Mouse (Mus musculus) spleen, embryonic (tissue): Measurements from ENCODE around the gene Stim1.
"Not testable (repeated sequence)": the region's sequence is repeated elsewhere in the genome, so short reads cannot be mapped to it uniquely, and the experiment has no call there.

Source experiments
- CTCF ChIA-PET: fragments of 350-600 bp; sonication (Branson Sonifier 250); formaldehyde crosslinking; loops from one replicate; lab custom pipeline; 2022; lab: Charles Lee

The Stim1 gene

DNA sequence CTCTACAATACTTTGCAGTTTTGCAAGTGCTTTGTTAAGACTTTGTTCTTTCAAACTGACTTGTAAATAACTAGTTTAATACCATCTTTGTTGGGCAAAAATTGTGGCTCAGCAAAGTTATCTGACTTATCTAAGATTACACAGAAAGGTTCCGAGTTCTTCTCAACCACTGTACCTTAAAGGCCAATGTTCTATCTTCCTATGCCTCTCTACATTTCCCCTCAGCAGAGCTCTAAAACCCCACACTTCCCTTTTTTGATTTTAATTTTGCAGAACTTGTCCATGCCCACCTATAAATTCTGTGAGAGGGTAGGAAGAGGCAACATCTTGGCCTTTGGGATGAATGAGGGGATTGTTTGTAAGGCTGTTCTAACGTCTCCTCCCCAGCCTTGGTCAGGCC, 166.7 kb downstream of the Stim1 start:
- CTCF ChIA-PET, result no interaction called here

- CTCF ChIA-PET, result interaction anchor here (0.5 to 0.6 kb wide), 2 partner anchors 151 to 296 kb away, joined by 3 to 4 read pairs; no protein-coding TSS in a partner anchor
Observed at GRCm38 (mm10) chr7:102440822-102441656, 173.4 kb downstream of the Stim1 start.

DNA sequence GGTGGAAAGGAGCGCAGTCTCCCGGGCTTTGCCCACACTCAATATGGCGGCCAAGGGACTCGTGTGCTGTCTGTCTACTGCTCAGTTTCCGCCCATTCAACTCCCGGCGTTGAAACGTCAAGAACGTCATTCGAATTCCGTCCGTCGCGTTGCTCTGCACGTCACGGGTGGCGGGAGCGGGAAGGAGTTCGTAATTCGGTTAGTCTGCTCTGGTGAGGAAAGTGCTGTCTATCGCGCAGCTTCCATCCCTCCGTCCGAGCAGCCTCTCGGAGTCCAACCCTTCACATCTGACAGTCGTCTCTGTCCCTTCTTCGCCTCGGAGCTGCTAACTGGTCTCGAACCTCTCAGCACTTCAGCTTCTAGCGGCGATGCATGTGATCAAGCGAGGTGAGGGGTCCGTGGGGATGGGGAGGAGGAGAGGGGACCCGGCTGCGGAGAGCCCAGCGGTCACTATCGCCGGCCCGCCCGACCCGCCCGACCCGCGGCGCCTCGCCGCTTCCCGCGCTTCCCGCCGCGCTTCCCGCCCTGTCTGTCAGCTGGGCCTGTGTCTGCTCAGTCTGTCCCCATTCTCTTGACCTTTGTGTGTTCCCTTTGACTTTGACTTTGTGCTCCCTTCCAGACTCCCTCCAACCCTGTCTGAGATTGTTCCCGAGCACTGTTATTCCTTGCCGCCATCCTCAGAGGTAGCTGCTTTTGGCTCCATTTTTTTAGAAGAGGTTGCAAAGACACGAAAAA, 174.2 kb downstream of the Stim1 start, which contains the start of gene Rrm1:
Rrm1 (plus strand) TSS at position 39 of the 735 bp plus-strand sequence.
- CTCF ChIA-PET, result interaction anchor here (0.5 to 0.6 kb wide), 4 partner anchors 16 to 297 kb away, joined by 3 to 5 read pairs (median 4); no protein-coding TSS in a partner anchor

DNA sequence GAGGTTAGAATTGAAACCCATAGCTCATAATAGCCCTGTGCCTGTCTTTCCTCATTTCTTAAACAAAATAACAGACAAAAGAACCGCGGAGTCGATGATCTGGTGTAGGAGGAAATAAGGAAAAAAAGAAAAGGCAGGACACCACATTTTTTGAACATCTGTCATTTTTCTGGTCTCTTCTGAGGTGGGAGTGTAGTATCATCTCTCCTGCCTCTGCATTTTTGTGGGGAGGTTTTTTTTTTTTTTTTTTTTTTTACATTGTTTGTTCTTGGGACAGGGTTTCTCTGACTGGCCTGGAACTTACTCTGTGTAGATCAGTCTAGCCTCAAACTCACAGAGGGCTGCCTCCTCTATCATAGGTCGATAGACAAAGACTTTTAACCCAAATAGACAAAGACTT, 174.8 kb downstream of the Stim1 start:
- CTCF ChIA-PET, result interaction anchor here (0.5 kb wide), 1 partner anchor 16 kb away, joined by 5 read pairs; no protein-coding TSS in a partner anchor

DNA sequence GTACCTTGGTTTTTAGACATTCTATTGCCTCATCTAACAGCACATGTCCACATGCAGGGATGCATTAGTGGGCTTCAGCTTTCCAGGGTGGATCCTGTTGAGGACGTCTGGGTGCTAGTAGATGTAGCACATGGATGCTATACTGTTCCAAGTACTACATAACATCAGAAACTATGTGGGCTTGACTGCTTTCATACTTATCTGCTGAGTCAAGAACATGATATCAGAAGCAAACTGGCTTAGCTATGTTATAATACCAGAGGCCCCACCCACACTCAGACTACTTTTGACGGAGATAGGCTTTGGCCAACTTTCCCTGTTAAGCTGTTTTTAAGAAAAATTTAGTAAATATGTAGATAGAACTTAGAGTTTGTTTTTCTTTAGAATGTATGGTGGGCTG, 176.7 kb downstream of the Stim1 start:
- CTCF ChIA-PET, result no interaction called here

- CTCF ChIA-PET, result no interaction called here
Observed at GRCm38 (mm10) chr7:102446438-102446837, 178.8 kb downstream of the Stim1 start.

DNA sequence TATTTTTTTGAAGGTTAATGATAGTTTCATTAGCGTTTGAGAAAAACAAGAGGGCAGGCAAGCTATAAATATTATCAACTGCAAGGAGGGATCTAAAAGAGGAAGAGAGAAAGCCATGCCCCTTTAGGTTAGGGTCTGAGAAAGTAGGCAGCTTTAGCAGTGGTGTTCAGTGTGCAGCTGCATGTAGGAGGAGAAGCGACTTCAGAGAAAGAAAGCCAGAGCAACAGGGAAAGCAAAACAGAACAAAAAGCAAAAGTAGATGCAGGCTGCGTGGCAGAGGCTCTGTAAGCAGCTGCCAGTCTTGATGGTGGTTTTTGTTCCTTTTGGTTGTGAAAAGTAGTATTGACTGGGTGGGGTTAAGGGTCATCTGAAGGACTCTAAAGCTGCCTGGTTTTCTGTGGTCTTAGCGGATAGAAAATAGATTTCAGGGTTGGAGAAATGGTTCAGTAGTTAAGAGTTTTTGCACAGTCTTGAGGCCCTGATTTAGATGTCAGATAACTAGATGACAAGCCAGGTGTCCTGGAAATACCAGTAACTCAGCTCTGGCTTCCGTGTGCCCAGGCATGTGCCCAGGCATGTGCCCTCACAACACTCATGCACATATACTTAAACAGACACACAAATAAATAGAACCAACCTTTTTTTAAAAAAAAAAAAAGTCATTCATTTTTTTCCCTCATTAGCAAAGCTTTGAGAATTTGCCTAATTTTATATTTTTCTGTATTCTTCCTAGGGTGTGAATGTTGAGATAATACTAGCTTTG, 191.2 kb downstream of the Stim1 start:
- CTCF ChIA-PET, result interaction anchor here (0.6 to 0.7 kb wide), 5 partner anchors 17 to 349 kb away, joined by 3 to 6 read pairs (median 3); no protein-coding TSS in a partner anchor

GRCm38 (mm10) chr7:102467566-102467965, 200.0 kb downstream of the Stim1 start:
- CTCF ChIA-PET, result no interaction called here

GRCm38 (mm10) chr7:102472675-102473074, 205.1 kb downstream of the Stim1 start:
- CTCF ChIA-PET, result no interaction called here

DNA sequence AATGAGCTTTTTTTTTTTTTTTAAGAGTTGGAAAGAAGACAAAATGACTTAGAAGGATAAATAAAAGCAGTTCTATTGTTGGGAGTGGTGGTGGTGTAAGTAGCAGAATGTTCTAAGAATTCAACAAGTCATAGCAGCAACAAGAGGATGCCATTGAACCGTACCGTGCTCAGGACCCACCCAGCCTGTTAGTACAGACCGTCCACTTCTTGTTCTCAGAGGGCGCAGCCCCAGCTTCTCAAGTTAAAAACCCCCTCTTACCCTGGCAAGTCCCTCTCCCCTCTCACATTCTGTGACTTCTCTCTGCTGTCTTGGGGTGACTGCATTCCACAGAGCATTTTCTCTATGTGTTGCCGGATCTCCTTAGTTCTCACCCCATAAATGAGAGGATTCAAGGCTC, 209.0 kb downstream of the Stim1 start:
- CTCF ChIA-PET, result no interaction called here

DNA sequence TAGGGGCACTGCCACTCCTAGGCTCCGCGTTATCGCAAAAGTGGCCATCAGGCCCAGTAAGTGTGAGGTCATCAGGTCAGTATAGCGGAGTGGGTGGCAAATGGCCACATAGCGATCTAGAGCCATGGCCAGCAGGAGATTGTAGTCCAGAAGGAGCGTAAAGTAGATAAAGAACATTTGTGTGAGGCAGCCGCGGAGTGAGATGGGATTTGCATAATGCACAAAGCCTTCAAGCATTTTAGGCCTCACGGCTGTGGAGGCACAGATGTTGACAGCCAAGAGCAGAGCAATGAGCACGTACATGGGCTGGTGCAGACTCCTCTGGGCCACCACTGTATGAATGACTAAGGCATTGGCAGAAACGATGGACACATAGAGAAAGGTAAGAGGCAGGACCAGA, 209.8 kb downstream of the Stim1 start:
- CTCF ChIA-PET, result no interaction called here

DNA sequence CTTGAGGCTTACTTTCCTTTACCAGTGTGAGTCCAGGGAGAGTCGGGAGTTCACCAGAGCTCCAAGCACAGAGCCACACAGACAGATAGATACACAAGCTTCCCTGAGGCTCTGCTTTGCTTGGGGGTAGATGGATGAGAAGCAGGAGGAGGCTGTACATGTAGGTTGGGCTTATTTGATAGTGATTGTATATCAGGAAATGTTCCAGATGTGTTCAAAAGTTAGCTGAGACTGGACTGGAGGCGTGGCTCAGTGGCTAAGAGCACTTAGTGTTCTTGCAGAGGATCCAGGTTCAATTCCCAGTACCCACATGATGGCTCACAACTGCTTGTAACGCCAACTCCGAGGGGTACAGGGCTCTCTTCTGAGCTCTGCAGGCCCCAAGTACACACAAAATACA, 210.8 kb downstream of the Stim1 start:
- CTCF ChIA-PET, result no interaction called here

- CTCF ChIA-PET, result no interaction called here
Observed at GRCm38 (mm10) chr7:102478926-102479325, 211.3 kb downstream of the Stim1 start.

DNA sequence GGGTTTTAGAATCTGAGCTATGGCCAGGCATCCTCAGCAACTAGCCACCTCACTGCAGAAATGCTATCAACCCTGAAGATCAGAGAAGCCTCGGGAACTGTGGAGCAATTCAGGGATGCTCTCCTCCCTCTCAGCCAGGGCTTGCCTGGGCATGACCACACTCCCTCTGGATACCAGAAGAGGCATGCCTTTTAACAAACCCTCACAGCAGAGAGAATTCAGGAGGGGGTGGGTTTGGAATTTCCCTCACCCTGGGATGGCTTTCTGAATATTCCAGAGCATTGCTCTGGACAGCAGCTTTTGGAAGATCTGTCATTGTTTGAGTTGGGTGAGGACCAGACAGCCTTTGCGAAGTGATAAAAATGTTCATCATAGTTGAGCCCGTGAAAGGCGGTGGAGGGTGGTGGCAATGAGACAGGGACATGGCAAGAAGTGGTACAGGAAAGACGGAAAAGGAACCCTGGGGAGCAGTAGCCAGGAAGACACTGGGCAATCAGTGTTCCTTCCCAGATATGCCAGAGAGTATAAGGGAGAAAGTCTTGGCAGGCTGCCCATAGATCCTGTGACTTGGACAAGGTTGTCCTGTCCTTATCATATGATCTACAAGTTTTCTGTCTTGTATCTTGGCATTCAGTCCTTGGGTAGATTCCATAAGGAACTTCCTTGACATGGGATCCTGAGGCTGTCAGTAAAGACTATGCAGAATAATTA, 211.9 kb downstream of the Stim1 start:
- CTCF ChIA-PET, result no interaction called here

- CTCF ChIA-PET, result no interaction called here
Observed at GRCm38 (mm10) chr7:102480821-102481220, 213.2 kb downstream of the Stim1 start.

GRCm38 (mm10) chr7:102481579-102481978, 214.0 kb downstream of the Stim1 start, which contains the start of gene Olfr543:
Gene Olfr543, minus strand, starts transcription at chr7:102481679.
- CTCF ChIA-PET, result no interaction called here

- CTCF ChIA-PET, result no interaction called here
Observed at GRCm38 (mm10) chr7:102483665-102484064, 216.1 kb downstream of the Stim1 start.

DNA sequence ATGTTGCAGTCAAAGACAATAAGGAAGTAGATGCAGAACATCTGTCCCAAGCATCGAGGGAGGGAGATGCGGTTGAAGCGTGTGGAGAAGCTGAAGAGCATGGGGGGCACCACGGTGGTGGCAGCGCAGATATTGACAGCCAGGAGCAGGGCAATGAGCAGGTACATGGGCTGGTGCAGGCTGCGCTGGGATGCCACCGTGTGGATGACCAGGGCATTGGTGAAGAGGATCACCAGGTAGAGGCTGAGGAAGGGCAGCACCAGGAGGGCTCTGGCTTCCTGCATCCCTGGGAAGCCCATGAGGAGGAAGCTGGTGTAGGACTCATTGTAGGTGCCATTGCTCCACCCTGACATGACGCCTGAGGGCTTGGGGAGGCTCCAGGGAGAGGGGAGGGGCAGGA, 217.2 kb downstream of the Stim1 start:
- CTCF ChIA-PET, result not testable (repeated sequence)

GRCm38 (mm10) chr7:102486105-102486504, 218.5 kb downstream of the Stim1 start:
- CTCF ChIA-PET, result no interaction called here
